Mouse (Mus musculus): ENCODE measurements around the gene Lemd2.

Lemd2 gene

GRCm38 (mm10) chr17:27228216-27228915 is 24.1 kb upstream of the Lemd2 start:
- DNase-seq (ENCODE audit: low read depth, low spot score), result no peak

DNA sequence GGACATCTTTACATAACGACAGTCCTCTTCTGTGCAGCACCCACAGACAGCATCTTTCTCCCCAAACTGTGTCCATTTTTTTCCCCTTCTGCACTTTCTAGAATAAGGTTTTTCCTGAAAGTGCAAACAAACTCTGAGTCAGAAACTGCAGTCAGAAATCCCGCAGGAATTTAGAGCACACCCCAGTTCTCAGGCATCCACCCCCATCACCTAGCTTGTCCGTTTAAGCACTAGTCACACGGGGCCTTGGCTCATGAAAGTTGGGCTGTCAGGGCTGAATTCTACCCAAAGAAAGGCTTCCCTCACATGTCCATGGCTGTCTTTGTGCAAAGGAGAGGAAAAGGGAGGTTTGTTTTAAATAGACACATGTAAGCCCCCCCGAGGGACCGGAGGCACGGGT is 23.0 kb upstream of the Lemd2 start:
- no peak for DNase-seq (ENCODE audit: low read depth, low spot score)

DNA sequence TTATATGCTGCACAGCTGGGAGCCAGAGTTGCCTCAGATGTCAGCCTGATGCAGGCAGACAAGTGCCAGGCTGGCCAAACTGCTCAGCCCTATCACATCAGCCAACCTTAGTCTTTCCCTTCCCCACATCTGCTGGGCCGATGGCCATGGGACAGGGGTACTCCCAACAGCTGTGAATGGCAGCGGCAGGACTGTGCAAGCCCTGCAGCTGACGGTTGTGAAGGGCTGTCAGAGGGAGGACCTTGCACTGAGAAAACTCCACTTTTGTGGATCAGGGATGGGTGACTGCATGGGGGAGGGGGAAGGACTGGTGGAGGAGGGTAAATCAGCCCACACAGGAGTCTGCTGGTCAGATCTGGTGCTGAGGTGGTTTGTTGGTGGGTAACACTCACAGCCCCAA is 22.4 kb upstream of the Lemd2 start:
- no peak for DNase-seq (ENCODE audit: low read depth, low spot score)

DNA sequence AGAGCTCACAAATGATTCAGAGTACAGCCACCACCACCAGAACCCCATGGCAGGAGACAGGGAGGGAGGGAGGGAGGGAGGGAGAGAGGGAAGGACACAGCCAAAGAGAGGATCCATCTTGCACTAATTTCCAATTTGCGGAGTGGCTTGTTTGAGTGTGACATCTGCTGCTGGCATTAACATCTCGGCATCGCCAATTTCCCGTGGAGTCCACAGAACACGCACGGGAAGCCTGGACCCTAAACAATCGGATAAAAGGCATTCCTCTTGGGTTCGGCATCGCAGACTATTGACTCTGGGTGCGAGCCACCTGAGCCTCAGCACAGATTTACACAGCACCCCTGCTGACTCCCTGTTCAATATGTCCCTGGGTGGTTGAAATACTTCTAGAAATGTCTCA is 21.5 kb upstream of the Lemd2 start:
- no peak for DNase-seq (ENCODE audit: low read depth, low spot score)

- no peak for DNase-seq (ENCODE audit: low read depth, low spot score)
Observed at GRCm38 (mm10) chr17:27223821-27224220, 19.6 kb upstream of the Lemd2 start.

GRCm38 (mm10) chr17:27221562-27221961 is 17.3 kb upstream of the Lemd2 start:
- DNase-seq (ENCODE audit: low read depth, low spot score), result no peak

DNA sequence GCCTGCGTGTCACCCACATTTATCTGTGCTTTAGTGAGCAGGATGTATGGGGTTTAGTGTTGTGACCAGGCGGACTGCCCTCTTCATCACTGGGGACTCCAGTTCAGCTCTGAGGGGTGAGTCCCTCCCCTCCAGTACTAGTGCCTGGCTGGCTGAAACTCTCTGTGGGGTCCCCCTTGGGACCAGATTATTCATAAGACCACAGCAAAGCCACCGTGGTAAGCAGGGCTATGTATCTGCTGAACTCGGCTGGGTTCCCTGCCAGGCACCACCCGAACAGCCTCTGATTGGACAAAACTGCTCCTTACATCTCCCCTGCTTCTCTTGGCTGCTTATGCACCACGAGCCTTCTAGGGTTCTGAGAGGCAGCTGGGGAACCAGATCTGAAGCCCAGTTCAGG is 14.6 kb upstream of the Lemd2 start:
- DNase-seq (ENCODE audit: low read depth, low spot score), result no peak

- no peak for DNase-seq (ENCODE audit: low read depth, low spot score)
Observed at GRCm38 (mm10) chr17:27218364-27218763, 14.1 kb upstream of the Lemd2 start.

DNA sequence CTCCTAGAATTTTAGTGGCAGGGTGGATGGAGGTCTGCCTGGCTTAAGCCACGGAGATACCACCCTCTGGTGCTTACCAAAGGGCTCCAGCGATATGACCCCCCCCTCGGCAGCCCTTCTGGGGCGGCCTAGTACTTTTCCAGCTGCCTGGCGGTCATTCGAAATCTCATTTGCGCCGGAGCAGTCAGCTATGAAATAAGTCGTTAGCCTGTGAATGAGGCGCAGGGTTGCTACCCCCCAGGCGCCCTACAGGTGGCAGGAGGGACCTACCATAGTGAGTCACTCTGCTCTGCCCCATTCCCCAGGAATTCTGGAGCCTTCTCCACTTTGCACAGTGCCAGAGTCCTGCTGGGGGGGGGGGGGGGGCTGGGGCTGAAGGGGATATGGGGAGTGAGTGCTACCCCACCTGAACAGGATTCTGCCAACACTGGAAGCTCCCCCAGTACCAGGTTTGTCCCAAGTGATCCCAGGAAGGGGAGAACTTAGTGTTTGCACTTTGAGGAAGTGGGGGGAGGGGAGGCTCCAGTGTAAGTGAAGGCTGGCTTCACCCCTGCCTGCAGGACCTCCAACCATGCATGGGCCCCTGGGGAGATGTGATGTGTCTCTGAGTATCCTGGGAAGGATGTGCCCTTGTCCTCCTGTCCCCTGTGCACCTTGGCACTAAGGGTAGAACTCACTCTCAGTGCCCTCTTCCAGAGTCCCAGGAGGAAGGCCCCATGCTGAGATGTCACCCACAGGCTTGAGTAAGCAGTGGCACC is 8.7 kb upstream of the Lemd2 start:
- DNase-seq (ENCODE audit: low read depth, low spot score), result no peak

DNA sequence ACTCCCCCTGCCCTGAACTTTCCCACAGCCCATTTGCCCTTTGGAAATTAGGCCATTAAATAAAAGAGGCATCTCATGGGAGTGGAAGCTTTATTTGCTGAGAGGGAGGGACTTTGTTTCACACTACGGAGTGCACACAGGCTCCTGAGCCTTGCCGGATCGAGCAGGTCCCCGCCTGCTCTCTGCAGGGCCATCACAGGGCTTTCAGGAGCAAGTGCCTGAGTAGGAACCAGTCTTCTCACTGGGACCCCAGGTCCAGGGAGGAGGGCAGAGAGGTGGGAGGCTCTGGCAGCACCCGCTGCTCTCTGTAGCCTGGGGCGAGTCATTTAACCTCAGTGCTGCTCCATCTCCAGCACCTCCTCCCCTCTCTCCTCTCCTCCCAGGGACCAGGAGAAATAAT is 7.7 kb upstream of the Lemd2 start:
- no peak for DNase-seq (ENCODE audit: low read depth, low spot score)

GRCm38 (mm10) chr17:27207113-27207707 is 2.9 kb upstream of the Lemd2 start:
- DNase-seq (ENCODE audit: low read depth, low spot score), result no peak

- DNase-seq (ENCODE audit: low read depth, low spot score), result no peak
Observed at GRCm38 (mm10) chr17:27203358-27204074, 753 bp downstream of the Lemd2 start.

GRCm38 (mm10) chr17:27202919-27203357 is 1.3 kb downstream of the Lemd2 start:
- DNase-seq (ENCODE audit: low read depth, low spot score), result no peak

DNA sequence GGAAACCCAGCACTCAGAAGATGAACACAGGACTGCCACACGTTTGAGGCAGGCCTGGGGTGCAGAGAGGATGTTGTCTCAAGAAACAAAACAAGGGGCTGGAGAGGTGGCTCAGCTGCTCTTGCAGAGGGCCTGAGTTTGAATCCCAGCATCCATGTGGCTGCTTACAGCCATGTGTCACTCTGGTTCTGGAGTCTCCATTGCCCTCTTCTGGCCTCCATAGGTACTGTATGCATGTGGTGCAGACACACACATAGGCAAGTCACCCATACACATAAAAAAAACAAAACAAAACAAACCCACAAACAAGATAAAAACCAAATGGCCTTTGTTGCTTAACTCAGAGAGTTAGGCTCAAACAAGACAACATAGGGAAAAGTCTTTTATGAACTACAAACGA is 2.3 kb downstream of the Lemd2 start:
- DNase-seq (ENCODE audit: low read depth, low spot score), result no peak

- DNase-seq (ENCODE audit: low read depth, low spot score), result no peak
Observed at GRCm38 (mm10) chr17:27200801-27201200, 3.5 kb downstream of the Lemd2 start.

DNA sequence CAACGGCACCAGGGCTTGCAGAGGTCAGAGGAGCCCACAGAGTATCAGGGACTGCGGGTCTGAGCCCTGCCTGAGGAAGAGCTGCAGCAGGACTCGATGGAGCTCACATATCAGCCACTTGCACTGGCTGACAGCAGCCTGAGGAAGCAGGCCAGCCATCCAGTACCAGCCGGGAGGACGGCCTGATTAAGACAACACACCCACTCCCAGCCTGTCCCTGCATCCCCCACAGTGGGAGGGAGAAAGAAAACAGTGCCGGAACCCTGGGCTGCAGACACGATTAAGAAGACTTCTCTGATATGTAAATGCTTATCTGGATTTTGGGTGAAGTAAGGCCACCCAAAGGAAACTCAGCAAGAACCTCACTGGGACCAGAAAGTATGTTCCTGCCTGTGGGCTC is 4.4 kb downstream of the Lemd2 start:
- no peak for DNase-seq (ENCODE audit: low read depth, low spot score)

GRCm38 (mm10) chr17:27199205-27199604 is 5.1 kb downstream of the Lemd2 start:
- DNase-seq (ENCODE audit: low read depth, low spot score), result no peak

GRCm38 (mm10) chr17:27196206-27196605 is 8.1 kb downstream of the Lemd2 start:
- DNase-seq (ENCODE audit: low read depth, low spot score), result no peak

DNA sequence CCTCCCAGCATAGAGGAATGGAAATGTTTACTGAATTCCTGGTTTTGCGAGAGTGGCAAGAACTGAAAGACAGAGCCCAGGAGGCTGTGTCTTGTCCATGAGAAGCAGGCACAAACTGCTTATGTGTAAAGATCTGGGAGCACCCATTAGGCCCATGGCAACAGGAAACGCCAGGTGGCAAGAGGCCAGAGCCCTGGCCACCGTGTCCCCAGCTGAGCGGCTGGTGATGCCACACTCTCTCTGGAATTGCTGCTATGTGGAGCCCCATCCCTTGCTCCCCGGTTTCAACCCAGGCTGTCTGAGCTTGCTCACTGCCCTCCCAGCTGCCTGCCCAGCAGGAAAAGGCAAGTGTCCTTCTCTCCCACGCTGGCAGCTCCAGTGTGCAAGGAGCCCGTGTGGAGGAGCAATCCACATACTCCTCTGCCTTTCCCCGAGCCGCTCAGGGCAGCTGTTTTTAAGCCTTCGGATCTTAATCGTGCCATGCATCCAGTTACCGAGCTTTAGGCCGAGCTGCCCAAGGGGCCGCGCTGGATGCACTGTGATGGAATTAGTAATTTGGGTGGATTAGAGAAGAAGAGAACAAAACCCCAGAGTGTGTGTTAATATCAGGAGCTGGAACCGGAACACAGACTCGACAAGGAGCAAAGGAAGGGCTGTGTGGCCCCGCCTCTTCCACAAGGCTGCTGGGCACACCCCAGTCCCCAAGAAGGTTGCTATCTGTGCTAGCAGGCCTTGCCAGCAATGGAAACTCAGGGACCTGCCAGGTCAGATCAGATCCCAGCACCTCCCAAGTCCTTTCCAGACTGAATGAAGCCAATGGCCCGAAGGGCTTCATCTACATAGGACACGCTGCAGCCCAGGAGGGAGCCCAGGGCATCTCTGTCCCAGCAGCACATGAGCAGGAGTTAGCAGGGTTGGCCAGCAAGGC is 9.7 kb downstream of the Lemd2 start:
- no peak for DNase-seq (ENCODE audit: low read depth, low spot score)

- DNase-seq (ENCODE audit: low read depth, low spot score), result no peak
Observed at GRCm38 (mm10) chr17:27191804-27192203, 12.5 kb downstream of the Lemd2 start.

- no peak for DNase-seq (ENCODE audit: low read depth, low spot score)
Observed at GRCm38 (mm10) chr17:27191189-27191588, 13.1 kb downstream of the Lemd2 start.
